ENCODE assay signal across 25 mouse cellular contexts in genomic region chr3:69819851-69820200, GRCm38 (mm10). TPM values are rescaled to one million over a fixed set of nuclear protein-coding genes. Genes with fewer than 3 reads are reported as not detected.
A peak's percentile ranks its signal among the peaks of the same experiment; 100 is the strongest.
DNase-seq lines count a peak whose midpoint lies in the region; ATAC-seq and TF ChIP-seq lines count a peak whose summit lies in the region.
"Had no signal": no experiment of that assay in that cellular context is flagged by ENCODE, and none has a peak within 500 bp of the region (broad histone marks: within the 10 kb centered on the region; RNA-seq: fewer than 3 reads in every experiment).

No protein-coding gene starts in this region.

- H3K36me3 ChIP-seq in kidney, postnatal 0 days (ENCODE audit: insufficient read depth, low read length): no peaks in the 10 kb centered on the region
- H3K36me3 ChIP-seq: embryonic facial prominence, embryonic 13.5 days; heart, embryonic 12.5 days; hindbrain, embryonic 13.5 days; liver, embryonic 15.5 days had no signal

- no peak for ATAC-seq in kidney, postnatal 0 days (replicated peaks; ENCODE audit: low FRiP score, low read depth)
- no peak for ATAC-seq in megakaryocyte progenitor cell, adult 5-6 weeks (replicated peaks; ENCODE audit: poor library complexity)
- ATAC-seq: forebrain, postnatal 0 days; lung, postnatal 0 days; midbrain, embryonic 16.5 days had no signal

- H3K27me3 ChIP-seq in kidney, postnatal 0 days (ENCODE audit: insufficient read depth, low read length): no peaks in the 10 kb centered on the region
- H3K27me3 ChIP-seq: embryonic facial prominence, embryonic 13.5 days; heart, embryonic 12.5 days; hindbrain, embryonic 13.5 days; liver, embryonic 15.5 days had no signal

- H3K4me3 ChIP-seq in kidney, postnatal 0 days (replicated peaks; ENCODE audit: low read depth, low read length): no peak overlapping the region
- H3K4me3 ChIP-seq: embryonic facial prominence, embryonic 13.5 days; gastrocnemius, adult 2 months; heart, embryonic 12.5 days; hindbrain, embryonic 13.5 days; liver, embryonic 15.5 days had no signal

- DNase-seq in kidney, postnatal 0 days (ENCODE audit: low spot score): peak; percentile 37
- DNase-seq in kidney, postnatal 25 days: no peak
- DNase-seq in brain, adult 2 months (ENCODE audit: low read depth, low spot score): peak; percentile 90
- DNase-seq in cerebellum, adult 18-20 months: peak; percentile 63 to 81
- peak; percentile 58 to 74 for DNase-seq in cerebellum, postnatal 25 days
- no peak for DNase-seq in liver
- DNase-seq: adrenal gland, adult 2 months; B cell, adult 2 months; forebrain, postnatal 0 days; gastrocnemius, adult 2 months; heart, postnatal 14 days; kidney, adult 9 months; kidney, postnatal 4 days; right cerebral cortex, postnatal 4 days had no signal

- no peaks in the 10 kb centered on the region for H3K9me3 ChIP-seq in kidney, postnatal 0 days (replicated peaks; ENCODE audit: low read length)
- H3K9me3 ChIP-seq: embryonic facial prominence, embryonic 13.5 days; heart, embryonic 12.5 days; hindbrain, embryonic 13.5 days; liver, embryonic 15.5 days had no signal

- TF ChIP-seq CTCF in kidney, postnatal 0 days (IDR thresholded peaks at IDR 0.05; ENCODE audit: low read depth): no peak

- no peak overlapping the region for H3K4me2 ChIP-seq in kidney, postnatal 0 days (ENCODE audit: low read length)
- H3K4me2 ChIP-seq: embryonic facial prominence, embryonic 13.5 days; heart, embryonic 12.5 days; hindbrain, embryonic 13.5 days; liver, embryonic 15.5 days had no signal

- no peak overlapping the region for H3K27ac ChIP-seq in kidney, postnatal 0 days
- H3K27ac ChIP-seq: embryonic facial prominence, embryonic 13.5 days; gastrocnemius, adult 2 months; hindbrain, embryonic 13.5 days; liver, embryonic 15.5 days had no signal

- H3K9ac ChIP-seq in kidney, postnatal 0 days (ENCODE audit: low read depth, low read length): no peak overlapping the region
- H3K9ac ChIP-seq: embryonic facial prominence, embryonic 13.5 days; forebrain, postnatal 0 days; heart, embryonic 12.5 days; hindbrain, embryonic 13.5 days; liver, embryonic 15.5 days had no signal

- no peaks in the 10 kb centered on the region for H3K4me1 ChIP-seq in kidney, postnatal 0 days (replicated peaks; ENCODE audit: insufficient read depth, low read length)
- H3K4me1 ChIP-seq: embryonic facial prominence, embryonic 13.5 days; hindbrain, embryonic 13.5 days; liver, embryonic 15.5 days had no signal

- 41% methylated on average over 3 of the region's 3 CpGs for WGBS in kidney, postnatal 0 days

RNA-seq across cellular contexts. Expression of gene Sptssb, which starts 39.9 kb away (rescaled TPM):
- 14.5 and 23.0 TPM in 2 replicates for polyA plus RNA-seq in kidney, postnatal 0 days (2015; fragmentation: Nextera tagmentation; extraction: Ambion mirVana)
- not detected in 2 replicates for total RNA-seq in megakaryocyte progenitor cell, adult 5-6 weeks (2015)
- not detected in 2 replicates for total RNA-seq in megakaryocyte progenitor cell, adult 5-6 weeks (2017)
- total RNA-seq: adrenal gland, adult 2 months; common myeloid progenitor, adult 5-6 weeks; gastrocnemius, adult 2 months; heart, postnatal 14 days; megakaryocyte, adult 5-6 weeks; neutrophil, adult 5-6 weeks had no signal
- polyA plus RNA-seq: adrenal gland, adult 2 months; gonadal fat pad, adult 2 months had no signal

Comparison
In these comparisons a context has a peak if more than half of its experiments do, and no peak if none do; other contexts are left out.
1. DNase-seq: peak in kidney, postnatal 0 days (single experiment), brain, adult 2 months (single experiment), cerebellum, adult 18-20 months (2 of 2) and cerebellum, postnatal 25 days (2 of 2); none in kidney, postnatal 25 days (0 of 2) and liver (single experiment).